Mouse (Mus musculus): ENCODE measurements around the gene Gpc3. TPM values are rescaled to one million over a fixed set of nuclear protein-coding genes. Genes with fewer than 3 reads are reported as not detected.

Gpc3 gene
- 271 and 295 TPM in 2 replicates for polyA plus RNA-seq (2016; fragmentation: Nextera tagmentation; extraction: Ambion mirVana)

- no peak for DNase-seq (ENCODE audit: low spot score)
- Histone ChIP-seq H3K27ac (peak within 1 kb of the TSS; percentile 84), H3K27me3 (ENCODE audit: insufficient read depth, poor library complexity, severe bottlenecking) (peaks cover 20% of the 10 kb centered on the region)
These were observed at the start of gene Gpc3 for GRCm38 (mm10) chrX:52613328-52614030. Gpc3 (minus strand) TSS chrX:52613950.

GRCm38 (mm10) chrX:52651975-52652374 lies 38.2 kb upstream of the Gpc3 start:
- Histone ChIP-seq H3K27ac (peak overlapping the region; percentile 90), H3K27me3 (ENCODE audit: insufficient read depth, poor library complexity, severe bottlenecking) (no peaks in the 10 kb centered on the region), H3K4me3 (0 out of 2 replicates have a peak overlapping the region, but pooled peaks have one; percentile 11), H3K9me3 (no peaks in the 10 kb centered on the region), H3K4me1 (replicated peaks) (peaks cover 30% of the 10 kb centered on the region), H3K36me3 (no peaks in the 10 kb centered on the region)
- peak; percentile 44 for DNase-seq (ENCODE audit: low spot score)
- WGBS: 28% methylated on average over 10 of the region's 10 CpGs

More at GRCm38 (mm10) chrX:52613328-52614030, at the start of gene Gpc3:
- peaks cover 17% of the 10 kb centered on the region for H3K4me1 ChIP-seq (replicated peaks)
- 0 out of 2 replicates have a peak, but pooled peaks cover 4% of the 10 kb centered on the region for H3K9me3 ChIP-seq
- WGBS: 25% methylated on average over 48 of the region's 48 CpGs
- no peaks in the 10 kb centered on the region for H3K36me3 ChIP-seq
- peak within 1 kb of the TSS; percentile 59 for H3K4me3 ChIP-seq

- H3K4me3 ChIP-seq: 0 out of 2 replicates have a peak overlapping the region, but pooled peaks have one; percentile 11
- peaks cover 30% of the 10 kb centered on the region for H3K4me1 ChIP-seq (replicated peaks)
- DNase-seq (ENCODE audit: low spot score): peak; percentile 52
- peak overlapping the region; percentile 90 for H3K27ac ChIP-seq
- H3K9me3 ChIP-seq: no peaks in the 10 kb centered on the region
- no peaks in the 10 kb centered on the region for H3K36me3 ChIP-seq
- 24% methylated on average over 9 of the region's 9 CpGs for WGBS
- no peaks in the 10 kb centered on the region for H3K27me3 ChIP-seq (ENCODE audit: insufficient read depth, poor library complexity, severe bottlenecking)
These were observed 37.8 kb upstream of the Gpc3 start for GRCm38 (mm10) chrX:52651472-52651948.

- no peaks in the 10 kb centered on the region for H3K9me3 ChIP-seq
- no peaks in the 10 kb centered on the region for H3K36me3 ChIP-seq
- peak; percentile 44 for DNase-seq (ENCODE audit: low spot score)
- peak overlapping the region; percentile 83 for H3K27ac ChIP-seq
- H3K4me1 ChIP-seq (replicated peaks): peaks cover 36% of the 10 kb centered on the region
- H3K27me3 ChIP-seq (ENCODE audit: insufficient read depth, poor library complexity, severe bottlenecking): no peaks in the 10 kb centered on the region
- 31% methylated on average over 19 of the region's 19 CpGs for WGBS
- H3K4me3 ChIP-seq: no peak overlapping the region
These were observed 35.4 kb upstream of the Gpc3 start for GRCm38 (mm10) chrX:52648910-52649785.

- Histone ChIP-seq H3K4me1 (replicated peaks) (peaks cover 24% of the 10 kb centered on the region), H3K4me3 (no peak overlapping the region), H3K27me3 (ENCODE audit: insufficient read depth, poor library complexity, severe bottlenecking) (no peaks in the 10 kb centered on the region), H3K36me3 (no peaks in the 10 kb centered on the region), H3K9me3 (no peaks in the 10 kb centered on the region), H3K27ac (0 out of 2 replicates have a peak overlapping the region, but pooled peaks have one; percentile 23)
- 60% methylated on average over 7 of the region's 7 CpGs for WGBS
- no peak for DNase-seq (ENCODE audit: low spot score)
These were observed 30.6 kb upstream of the Gpc3 start for GRCm38 (mm10) chrX:52644393-52644792.

GRCm38 (mm10) chrX:52643350-52643749 lies 29.6 kb upstream of the Gpc3 start:
- DNase-seq (ENCODE audit: low spot score): no peak
- peaks cover 14% of the 10 kb centered on the region for H3K4me1 ChIP-seq (replicated peaks)
- no peak overlapping the region for H3K27ac ChIP-seq
- H3K9me3 ChIP-seq: no peaks in the 10 kb centered on the region
- no peak overlapping the region for H3K4me3 ChIP-seq
- WGBS: 74% methylated on average over 2 of the region's 2 CpGs
- no peaks in the 10 kb centered on the region for H3K36me3 ChIP-seq
- H3K27me3 ChIP-seq (ENCODE audit: insufficient read depth, poor library complexity, severe bottlenecking): no peaks in the 10 kb centered on the region

- Histone ChIP-seq H3K4me3 (no peak overlapping the region), H3K9me3 (no peaks in the 10 kb centered on the region), H3K27me3 (ENCODE audit: insufficient read depth, poor library complexity, severe bottlenecking) (no peaks in the 10 kb centered on the region), H3K36me3 (no peaks in the 10 kb centered on the region), H3K4me1 (replicated peaks) (peaks cover 7% of the 10 kb centered on the region; the same call in 1 of the 2 replicates), H3K27ac (no peak overlapping the region)
- DNase-seq (ENCODE audit: low spot score): no peak
- 88% methylated on average over 2 of the region's 2 CpGs for WGBS
These were observed 28.4 kb upstream of the Gpc3 start for GRCm38 (mm10) chrX:52642126-52642525.

- Histone ChIP-seq H3K36me3 (no peaks in the 10 kb centered on the region), H3K9me3 (no peaks in the 10 kb centered on the region), H3K4me3 (no peak overlapping the region), H3K4me1 (replicated peaks) (no peaks in the 10 kb centered on the region; the same call in 1 of the 2 replicates), H3K27ac (no peak overlapping the region), H3K27me3 (ENCODE audit: insufficient read depth, poor library complexity, severe bottlenecking) (no peaks in the 10 kb centered on the region)
- DNase-seq (ENCODE audit: low spot score): no peak
These were observed 23.7 kb upstream of the Gpc3 start for GRCm38 (mm10) chrX:52637419-52637818.

- no peak for DNase-seq (ENCODE audit: low spot score)
- Histone ChIP-seq H3K27me3 (ENCODE audit: insufficient read depth, poor library complexity, severe bottlenecking) (peaks cover 6% of the 10 kb centered on the region), H3K9me3 (no peaks in the 10 kb centered on the region), H3K4me3 (no peak overlapping the region), H3K4me1 (replicated peaks) (peaks cover 13% of the 10 kb centered on the region), H3K36me3 (no peaks in the 10 kb centered on the region), H3K27ac (no peak overlapping the region)
- WGBS: 79% methylated on average over 6 of the region's 6 CpGs
These were observed 20.2 kb upstream of the Gpc3 start for GRCm38 (mm10) chrX:52633976-52634375.

GRCm38 (mm10) chrX:52632688-52633324 lies 19.1 kb upstream of the Gpc3 start:
- H3K9me3 ChIP-seq: no peaks in the 10 kb centered on the region
- no peak overlapping the region for H3K4me3 ChIP-seq
- H3K27ac ChIP-seq: no peak overlapping the region
- H3K36me3 ChIP-seq: no peaks in the 10 kb centered on the region
- H3K27me3 ChIP-seq (ENCODE audit: insufficient read depth, poor library complexity, severe bottlenecking): peaks cover 10% of the 10 kb centered on the region
- DNase-seq (ENCODE audit: low spot score): no peak
- WGBS: 32% methylated on average over 7 of the region's 7 CpGs
- peaks cover 13% of the 10 kb centered on the region for H3K4me1 ChIP-seq (replicated peaks)

- H3K36me3 ChIP-seq: no peaks in the 10 kb centered on the region
- H3K9me3 ChIP-seq: no peaks in the 10 kb centered on the region
- H3K27ac ChIP-seq: no peak overlapping the region
- 69% methylated on average over 6 of the region's 6 CpGs for WGBS
- DNase-seq (ENCODE audit: low spot score): no peak
- H3K27me3 ChIP-seq (ENCODE audit: insufficient read depth, poor library complexity, severe bottlenecking): peaks cover 12% of the 10 kb centered on the region
- H3K4me3 ChIP-seq: no peak overlapping the region
- H3K4me1 ChIP-seq (replicated peaks): peaks cover 13% of the 10 kb centered on the region
These were observed 13.4 kb upstream of the Gpc3 start for GRCm38 (mm10) chrX:52626963-52627716.

GRCm38 (mm10) chrX:52617813-52618212 lies 4.1 kb upstream of the Gpc3 start:
- Histone ChIP-seq H3K27ac (no peak overlapping the region), H3K27me3 (ENCODE audit: insufficient read depth, poor library complexity, severe bottlenecking) (peaks cover 20% of the 10 kb centered on the region), H3K9me3 (0 out of 2 replicates have a peak, but pooled peaks cover 4% of the 10 kb centered on the region), H3K36me3 (no peaks in the 10 kb centered on the region), H3K4me1 (replicated peaks) (peaks cover 14% of the 10 kb centered on the region), H3K4me3 (no peak overlapping the region)
- 69% methylated on average over 3 of the region's 3 CpGs for WGBS
- no peak for DNase-seq (ENCODE audit: low spot score)
